Mouse (Mus musculus) ES-E14 (cell line): ENCODE results near the gene Treml4.

ENCODE experiments used
- HCFC1 ChIP-seq: IDR thresholded peaks from 2 replicates; pipeline ENCODE4 v1.6.1; 2012; ENCODE audit warnings: low read length, inconsistent platforms, borderline replicate concordance; ENCODE audit not compliant: insufficient read depth
- MAFK ChIP-seq: IDR thresholded peaks from 2 replicates; pipeline ENCODE4 v1.6.1; 2014; ENCODE audit warnings: mild to moderate bottlenecking, low read depth, low read length, inconsistent platforms; ENCODE audit not compliant: insufficient read depth
- ZC3H11A ChIP-seq: IDR thresholded peaks from 2 replicates; pipeline ENCODE4 v1.6.1; 2012; ENCODE audit warnings: low read depth, mild to moderate bottlenecking, inconsistent platforms, low read length, borderline replicate concordance
- ZNF384 ChIP-seq: IDR thresholded peaks from 2 replicates; pipeline ENCODE4 v1.6.1; 2012; ENCODE audit warnings: low read depth, low read length, inconsistent platforms

- TF ChIP-seq ZNF384 (no peak), ZC3H11A (no peak), HCFC1 (no peak), MAFK (no peak)
Measured at GRCm38 (mm10) chr17:48293500-48294194, 29.6 kb downstream of the Treml4 start.
